Mouse (Mus musculus) hindbrain, postnatal 0 days (tissue): Measurements from ENCODE around the gene Lamb3. TPM values are rescaled to one million over a fixed set of nuclear protein-coding genes. Genes with fewer than 3 reads are reported as not detected.

Experiments
- ATAC-seq: fragments of 200-750 bp; cut with Nextera tagmentation; 2 replicates; pipeline ENCODE4 v1.8.0; 2017; ENCODE audit warnings: mild to moderate bottlenecking, moderate TSS enrichment, moderate library complexity
- DNase-seq: peaks from one replicate; pipeline ENCODE4 v3.0.0-alpha.2; 2015; ENCODE audit warnings: low spot score
- H3K27ac ChIP-seq: fragments of 300-500 bp; sonication (generic); 2 replicates; pipeline ENCODE4 v1.5.1; 2014; ENCODE audit warnings: mild to moderate bottlenecking
- H3K27me3 ChIP-seq: fragments of 300-500 bp; sonication (generic); 2 replicates; pipeline ENCODE4 v1.6.1; 2014; ENCODE audit warnings: low read length, mixed read lengths; ENCODE audit not compliant: insufficient read depth
- H3K36me3 ChIP-seq: fragments of 300-500 bp; sonication (generic); 2 replicates; pipeline ENCODE4 v1.6.1; 2014; ENCODE audit warnings: low read length, mixed read lengths; ENCODE audit not compliant: insufficient read depth
- H3K4me1 ChIP-seq: fragments of 300-500 bp; sonication (generic); 2 replicates; pipeline ENCODE4 v1.6.1; 2014; ENCODE audit warnings: antibody characterized with exemption, low read length, mixed read lengths; ENCODE audit not compliant: insufficient read depth
- H3K4me2 ChIP-seq: fragments of 300-500 bp; sonication (generic); 2 replicates; pipeline ENCODE4 v1.6.1; 2014; ENCODE audit warnings: low read depth, mild to moderate bottlenecking, low read length, moderate library complexity, mixed read lengths
- H3K4me3 ChIP-seq: fragments of 300-500 bp; sonication (generic); 2 replicates; pipeline ENCODE4 v1.5.1; 2014; ENCODE audit warnings: low read length
- H3K9ac ChIP-seq: fragments of 300-500 bp; sonication (generic); replicated peaks from 2 replicates; pipeline ENCODE4 v1.6.1; 2014; ENCODE audit warnings: mild to moderate bottlenecking, low read length, moderate library complexity, mixed read lengths
- H3K9me3 ChIP-seq: fragments of 300-500 bp; sonication (generic); 2 replicates; pipeline ENCODE4 v1.6.1; 2016; ENCODE audit warnings: low read length, mixed read lengths
- CTCF ChIP-seq: IDR thresholded peaks from 2 replicates; pipeline ENCODE4 v1.5.1; 2016; ENCODE audit warnings: antibody characterized with exemption, control low read depth, low read depth
- WGBS: fragments of 180-500 bp; shearing (Covaris S2); extraction: QIAGEN DNeasy Blood & Tissue Kit; methylation state at CpG from one replicate; pipeline ENCODE4 v1.1.7; 2014; 5-methylcytosine and 5-hydroxymethylcytosine counted together
- polyA plus RNA-seq: library from polyadenylated mRNA; unstranded; fragments of >200 nt; fragmentation: Nextera tagmentation; extraction: Ambion mirVana; gene quantifications from 2 replicates; pipeline ENCODE4 v1.2.1, GENCODE M21; 2015
- total RNA-seq: library from RNA; depleted of rRNA; stranded (reverse); fragments of >200 nt; gene quantifications from 2 replicates; pipeline ENCODE4 v1.2.3, GENCODE M21; 2014

Lamb3 gene
- total and polyA plus RNA-seq, 2 experiments from 2014 or later, result 0.36 to 1.3 TPM

GRCm38 (mm10) chr1:193327686-193328085, 120.2 kb downstream of the Lamb3 start:
- no peak for TF ChIP-seq CTCF
- H3K4me3 ChIP-seq, result no peak overlapping the region
- DNase-seq (no peak), ATAC-seq (no peak)
- H3K27ac ChIP-seq, result no peak overlapping the region
- no peaks in the 10 kb centered on the region for H3K9me3 ChIP-seq
- no peak overlapping the region for H3K9ac ChIP-seq
- no peak overlapping the region for H3K4me2 ChIP-seq
- WGBS, result 72% methylated on average over 5 of the region's 5 CpGs
- no peaks in the 10 kb centered on the region for H3K27me3 ChIP-seq
- H3K36me3 ChIP-seq, result no peaks in the 10 kb centered on the region
- H3K4me1 ChIP-seq, result 0 out of 2 replicates have a peak, but pooled peaks cover 3% of the 10 kb centered on the region

GRCm38 (mm10) chr1:193329557-193329956, 122.1 kb downstream of the Lamb3 start:
- Histone ChIP-seq H3K4me1 (peaks cover 8% of the 10 kb centered on the region), H3K4me3 (no peak overlapping the region), H3K27ac (no peak overlapping the region), H3K4me2 (no peak overlapping the region), H3K9ac (no peak overlapping the region), H3K36me3 (no peaks in the 10 kb centered on the region), H3K27me3 (no peaks in the 10 kb centered on the region), H3K9me3 (no peaks in the 10 kb centered on the region)
- DNase-seq (no peak), ATAC-seq (no peak)
- no peak for TF ChIP-seq CTCF
- WGBS, result 82% methylated on average over 9 of the region's 9 CpGs

- H3K36me3 ChIP-seq, result no peaks in the 10 kb centered on the region
- H3K27me3 ChIP-seq, result no peaks in the 10 kb centered on the region
- peaks cover 14% of the 10 kb centered on the region for H3K4me1 ChIP-seq
- no peak overlapping the region for H3K9ac ChIP-seq
- peak; percentile 94 for DNase-seq
- no peak overlapping the region for H3K4me3 ChIP-seq
- ATAC-seq, result peak; percentile 90
- no peak overlapping the region for H3K27ac ChIP-seq
- 27% methylated on average over 10 of the region's 10 CpGs for WGBS
- peak; percentile 97 for TF ChIP-seq CTCF
- no peak overlapping the region for H3K4me2 ChIP-seq
- H3K9me3 ChIP-seq, result no peaks in the 10 kb centered on the region
Measured at GRCm38 (mm10) chr1:193330172-193330571, 122.7 kb downstream of the Lamb3 start.

- H3K9me3 ChIP-seq, result no peaks in the 10 kb centered on the region
- peaks cover 15% of the 10 kb centered on the region for H3K4me1 ChIP-seq
- 73% methylated on average over 7 of the region's 7 CpGs for WGBS
- H3K4me2 ChIP-seq, result no peak overlapping the region
- no peaks in the 10 kb centered on the region for H3K27me3 ChIP-seq
- DNase-seq (no peak), ATAC-seq (no peak)
- H3K4me3 ChIP-seq, result no peak overlapping the region
- no peak overlapping the region for H3K9ac ChIP-seq
- no peaks in the 10 kb centered on the region for H3K36me3 ChIP-seq
- no peak overlapping the region for H3K27ac ChIP-seq
- TF ChIP-seq CTCF, result no peak
Measured at GRCm38 (mm10) chr1:193330626-193331025, 123.1 kb downstream of the Lamb3 start.

- WGBS, result 85% methylated on average over 13 of the region's 13 CpGs
- no peak for ATAC-seq
Measured at GRCm38 (mm10) chr1:193332018-193332417, 124.5 kb downstream of the Lamb3 start.

GRCm38 (mm10) chr1:193332671-193333070, 125.2 kb downstream of the Lamb3 start:
- peaks cover 16% of the 10 kb centered on the region for H3K4me1 ChIP-seq
- H3K4me2 ChIP-seq, result no peak overlapping the region
- H3K27me3 ChIP-seq, result no peaks in the 10 kb centered on the region
- no peaks in the 10 kb centered on the region for H3K9me3 ChIP-seq
- H3K27ac ChIP-seq, result no peak overlapping the region
- no peak overlapping the region for H3K4me3 ChIP-seq
- ATAC-seq (no peak), DNase-seq (no peak)
- no peak overlapping the region for H3K9ac ChIP-seq
- WGBS, result 79% methylated on average over 1 of the region's 1 CpGs
- no peaks in the 10 kb centered on the region for H3K36me3 ChIP-seq
- no peak for TF ChIP-seq CTCF

More at GRCm38 (mm10) chr1:193332018-193332417, 124.5 kb downstream of the Lamb3 start:
- TF ChIP-seq CTCF, result no peak
- Histone ChIP-seq H3K4me3 (no peak overlapping the region), H3K9me3 (no peaks in the 10 kb centered on the region), H3K27me3 (no peaks in the 10 kb centered on the region), H3K36me3 (no peaks in the 10 kb centered on the region), H3K9ac (no peak overlapping the region), H3K27ac (no peak overlapping the region), H3K4me2 (no peak overlapping the region), H3K4me1 (peaks cover 15% of the 10 kb centered on the region)
- no peak for DNase-seq

- Histone ChIP-seq H3K4me2 (no peak overlapping the region), H3K27me3 (no peaks in the 10 kb centered on the region), H3K27ac (no peak overlapping the region), H3K9ac (no peak overlapping the region), H3K9me3 (no peaks in the 10 kb centered on the region), H3K36me3 (no peaks in the 10 kb centered on the region), H3K4me1 (peaks cover 27% of the 10 kb centered on the region), H3K4me3 (no peak overlapping the region)
- ATAC-seq, result no peak
- WGBS, result 70% methylated on average over 3 of the region's 3 CpGs
- DNase-seq, result no peak
- TF ChIP-seq CTCF, result no peak
Measured at GRCm38 (mm10) chr1:193333776-193334175, 126.3 kb downstream of the Lamb3 start.
